Mouse (Mus musculus) heart, embryonic 12.5 days (tissue): ENCODE results near the gene Ccnc. TPM values are rescaled to one million over a fixed set of nuclear protein-coding genes. Genes with fewer than 3 reads are reported as not detected.
"Not testable (repeated sequence)": the region's sequence is repeated elsewhere in the genome, so short reads cannot be mapped to it uniquely, and the experiment has no call there.

Experiments
- ATAC-seq: fragments of 200-750 bp; cut with Nextera tagmentation; 2 replicates; pipeline ENCODE4 v1.8.0; 2017; ENCODE audit warnings: moderate TSS enrichment, moderate library complexity; ENCODE audit not compliant: insufficient number of reproducible peaks, low FRiP score
- H3K27ac ChIP-seq: fragments of 300-500 bp; sonication (generic); 2 replicates; pipeline ENCODE4 v1.5.1; 2016; ENCODE audit warnings: mild to moderate bottlenecking, moderate library complexity; ENCODE audit not compliant: poor library complexity, severe bottlenecking
- H3K27me3 ChIP-seq: fragments of 300-500 bp; sonication (generic); replicated peaks from 2 replicates; pipeline ENCODE4 v1.6.1; 2016; ENCODE audit warnings: mild to moderate bottlenecking, moderate library complexity
- H3K36me3 ChIP-seq: fragments of 300-500 bp; sonication (generic); 2 replicates; pipeline ENCODE4 v1.6.1; 2016; ENCODE audit warnings: mild to moderate bottlenecking, moderate library complexity
- H3K4me1 ChIP-seq: fragments of 300-500 bp; sonication (generic); replicated peaks from 2 replicates; pipeline ENCODE4 v1.6.1; 2016; ENCODE audit warnings: mild to moderate bottlenecking
- H3K4me2 ChIP-seq: fragments of 300-500 bp; sonication (generic); 2 replicates; pipeline ENCODE4 v1.6.1; 2016; ENCODE audit warnings: mild to moderate bottlenecking, moderate library complexity
- H3K4me3 ChIP-seq: fragments of 300-500 bp; sonication (generic); 2 replicates; pipeline ENCODE4 v1.5.1; 2016; ENCODE audit warnings: mild to moderate bottlenecking
- H3K9ac ChIP-seq: fragments of 300-500 bp; sonication (generic); 2 replicates; pipeline ENCODE4 v1.6.1; 2016; ENCODE audit warnings: mild to moderate bottlenecking, moderate library complexity
- H3K9me3 ChIP-seq: fragments of 300-500 bp; sonication (generic); replicated peaks from 2 replicates; pipeline ENCODE4 v1.6.1; 2016; ENCODE audit warnings: mild to moderate bottlenecking, moderate library complexity
- WGBS: fragments of 180-500 bp; shearing (Covaris S2); methylation state at CpG from one replicate; pipeline ENCODE4 v1.1.7; 2016; 5-methylcytosine and 5-hydroxymethylcytosine counted together
- polyA plus RNA-seq: library from polyadenylated mRNA; unstranded; fragments of >200 nt; fragmentation: Nextera tagmentation; extraction: Ambion mirVana; gene quantifications from 2 replicates; pipeline ENCODE4 v1.2.1, GENCODE M21; 2016

Ccnc gene
- polyA plus RNA-seq, 1 experiment from 2014 or later: 30.5 TPM

DNA sequence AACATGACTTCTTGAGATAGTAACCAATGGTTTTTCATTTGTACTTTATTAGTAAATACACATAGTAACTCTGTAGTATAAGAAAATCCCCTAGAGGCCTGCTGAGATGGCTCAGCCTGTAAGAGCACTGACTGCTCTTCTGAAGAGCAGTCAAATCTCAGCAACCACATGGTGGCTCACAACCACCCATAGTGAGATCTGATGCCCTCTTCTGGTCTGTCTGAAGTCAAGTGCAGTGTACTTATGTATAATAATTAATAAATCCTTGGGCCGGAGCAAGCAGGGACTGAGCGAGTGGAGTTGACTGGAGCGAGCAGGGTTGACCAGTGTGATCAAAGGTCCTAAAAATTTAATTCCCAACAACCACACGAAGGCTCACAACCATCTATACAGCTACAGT, 11.7 kb downstream of the Ccnc start:
- Histone ChIP-seq H3K4me1 (no peaks in the 10 kb centered on the region), H3K27me3 (no peaks in the 10 kb centered on the region), H3K36me3 (peaks cover 20% of the 10 kb centered on the region), H3K9me3 (no peaks in the 10 kb centered on the region), H3K27ac (no peak overlapping the region), H3K4me2 (no peak overlapping the region), H3K4me3 (no peak overlapping the region), H3K9ac (no peak overlapping the region)
- WGBS: 89% methylated on average over 4 of the region's 4 CpGs
- no peak for ATAC-seq

DNA sequence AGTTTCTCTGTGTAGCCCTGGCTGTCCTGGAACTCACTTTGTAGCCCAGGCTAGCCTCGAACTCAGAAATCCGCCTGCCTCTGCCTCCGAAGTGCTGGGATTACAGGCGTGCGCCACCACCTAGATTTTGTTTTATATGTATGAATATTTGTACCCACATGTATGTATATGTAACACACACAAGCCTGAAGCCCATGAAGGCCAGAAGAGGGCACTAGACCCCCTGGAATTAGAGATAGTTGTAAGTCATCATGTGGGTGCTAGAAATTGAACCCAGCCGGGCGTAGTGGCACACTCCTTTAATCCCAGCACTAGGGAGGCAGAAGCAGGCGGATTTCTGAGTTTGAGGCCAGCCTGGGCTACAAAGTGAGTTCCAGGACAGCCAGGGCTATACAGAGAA, 16.6 kb downstream of the Ccnc start:
- not testable (repeated sequence) for H3K27me3 ChIP-seq, H3K4me1 ChIP-seq, H3K4me2 ChIP-seq, ATAC-seq, H3K27ac ChIP-seq, H3K9me3 ChIP-seq, H3K4me3 ChIP-seq, H3K9ac ChIP-seq
- 93% methylated on average over 8 of the region's 8 CpGs for WGBS
- peaks cover 27% of the 10 kb centered on the region for H3K36me3 ChIP-seq

DNA sequence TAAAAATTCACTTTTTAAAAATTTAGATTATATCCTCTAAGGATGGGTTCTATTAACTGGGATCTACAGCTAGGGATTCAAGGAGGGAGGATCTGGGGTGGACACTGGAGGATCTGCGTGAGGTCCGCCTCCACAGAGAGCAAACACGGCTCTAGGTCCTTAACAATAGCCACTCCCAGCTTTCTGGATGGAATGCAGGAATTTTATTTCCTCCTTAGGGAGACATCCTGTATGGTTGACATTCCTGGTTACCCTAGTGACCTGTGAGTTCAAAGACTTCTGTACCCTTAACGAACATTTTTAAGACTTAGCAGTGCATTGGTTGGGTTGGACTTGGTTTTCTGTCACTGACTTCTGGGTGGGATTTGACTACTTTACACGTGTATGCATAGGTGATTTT, 18.2 kb downstream of the Ccnc start:
- H3K9me3 ChIP-seq: no peaks in the 10 kb centered on the region
- H3K9ac ChIP-seq: no peak overlapping the region
- H3K36me3 ChIP-seq: peaks cover 24% of the 10 kb centered on the region
- 74% methylated on average over 5 of the region's 5 CpGs for whole genome bisulfite sequencing
- no peaks in the 10 kb centered on the region for H3K4me1 ChIP-seq
- H3K27ac ChIP-seq: no peak overlapping the region
- H3K27me3 ChIP-seq: no peaks in the 10 kb centered on the region
- no peak for ATAC-seq
- no peak overlapping the region for H3K4me2 ChIP-seq
- no peak overlapping the region for H3K4me3 ChIP-seq

DNA sequence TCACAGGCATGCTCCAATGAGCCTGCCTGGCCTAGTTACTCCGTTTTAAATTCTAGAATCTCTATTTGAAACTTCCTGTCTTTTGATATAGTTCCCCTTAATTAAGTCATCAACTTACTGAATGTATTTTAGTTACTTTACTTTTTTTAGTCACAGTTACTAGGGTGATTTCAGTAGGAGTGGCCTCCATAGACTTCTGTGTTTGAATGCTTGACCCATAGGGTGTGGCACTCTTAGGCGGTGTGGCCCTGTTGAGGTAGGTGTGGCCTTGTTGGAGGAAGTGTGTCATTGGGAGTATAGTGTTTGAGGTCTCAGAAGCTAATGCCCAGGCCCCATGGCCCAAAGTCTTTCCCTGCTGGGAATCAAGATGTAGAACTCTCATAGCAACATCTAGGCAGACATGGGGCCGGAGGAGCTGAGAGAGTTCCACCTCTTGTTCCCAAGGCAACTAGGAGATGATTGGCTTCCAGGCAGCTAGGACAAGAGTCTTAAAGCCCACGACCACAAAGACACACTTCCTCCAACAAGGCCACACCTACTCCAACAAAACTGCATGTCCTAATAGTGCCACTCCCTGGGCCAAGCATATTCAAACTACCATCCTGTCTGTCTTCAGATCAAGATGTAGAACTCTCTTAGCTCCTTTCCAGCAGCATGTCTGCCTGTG, 27.8 kb downstream of the Ccnc start:
- H3K9me3 ChIP-seq: no peaks in the 10 kb centered on the region
- 68% methylated on average over 4 of the region's 4 CpGs for WGBS

DNA sequence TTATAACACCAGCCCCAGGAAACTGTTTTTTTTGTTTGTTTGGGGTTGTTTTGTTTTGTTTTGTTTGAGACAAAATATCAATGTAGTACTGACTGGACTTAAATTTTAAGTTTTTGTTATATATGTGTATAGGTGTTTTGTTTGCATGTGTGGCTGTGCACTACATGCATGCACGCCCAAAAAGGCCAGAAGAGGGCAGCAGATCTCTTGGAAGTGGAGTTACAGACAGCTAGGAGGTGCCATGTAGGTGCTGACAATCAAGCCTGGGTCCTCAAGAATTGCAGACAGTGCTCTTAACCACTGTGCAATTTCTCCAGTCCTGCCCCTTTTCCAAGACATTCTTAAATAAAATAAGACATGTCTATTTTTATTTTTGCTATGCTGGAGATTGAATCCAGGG, 31.4 kb downstream of the Ccnc start:
- peaks cover 19% of the 10 kb centered on the region for H3K36me3 ChIP-seq
- no peaks in the 10 kb centered on the region for H3K9me3 ChIP-seq
- ATAC-seq: no peak
- no peaks in the 10 kb centered on the region for H3K27me3 ChIP-seq
- H3K4me3 ChIP-seq: no peak overlapping the region
- WGBS: 53% methylated on average over 1 of the region's 1 CpGs
- no peak overlapping the region for H3K4me2 ChIP-seq
- no peak overlapping the region for H3K9ac ChIP-seq
- H3K4me1 ChIP-seq: peaks cover 4% of the 10 kb centered on the region
- H3K27ac ChIP-seq: no peak overlapping the region

More for the DNA sequence above, 27.8 kb downstream of the Ccnc start:
- no peak overlapping the region for H3K27ac ChIP-seq
- H3K4me2 ChIP-seq: no peak overlapping the region
- H3K4me3 ChIP-seq: no peak overlapping the region
- ATAC-seq: no peak
- H3K36me3 ChIP-seq: peaks cover 20% of the 10 kb centered on the region
- H3K9ac ChIP-seq: no peak overlapping the region
- no peaks in the 10 kb centered on the region for H3K4me1 ChIP-seq
- no peaks in the 10 kb centered on the region for H3K27me3 ChIP-seq

DNA sequence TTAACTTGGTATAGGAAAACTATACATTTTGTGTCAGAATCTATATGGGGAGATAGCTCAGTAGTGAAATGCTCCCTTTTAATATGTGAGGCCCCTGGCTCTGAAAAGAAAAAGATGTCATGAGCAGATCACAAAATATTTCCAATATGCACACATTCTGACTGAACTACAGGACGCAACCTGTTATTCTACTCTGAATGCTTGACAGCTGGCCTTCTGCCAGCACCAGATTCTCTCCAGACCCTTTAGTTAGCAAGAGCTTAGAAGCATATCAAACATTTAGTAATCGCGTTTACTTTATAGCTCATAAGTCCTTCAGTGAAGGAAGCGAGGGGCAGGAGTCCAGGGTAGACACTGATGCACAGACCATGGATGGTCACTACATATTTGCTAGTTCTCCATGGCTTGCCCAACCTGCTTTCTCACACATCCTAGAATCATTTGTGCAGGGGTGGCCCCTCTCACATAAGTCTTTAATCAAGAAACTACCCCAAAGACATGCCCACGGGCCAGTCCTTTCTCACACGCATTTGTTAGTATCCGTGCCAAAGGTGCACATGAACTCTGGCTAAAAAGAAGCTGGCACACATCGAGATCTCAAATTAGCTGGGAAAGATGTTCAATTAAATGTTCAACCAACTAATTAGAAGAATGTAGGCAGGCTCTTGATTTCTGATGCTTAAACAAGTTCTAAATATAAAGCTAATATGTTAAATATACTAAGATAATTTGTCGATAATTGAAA, 34.1 kb downstream of the Ccnc start:
- no peaks in the 10 kb centered on the region for H3K27me3 ChIP-seq
- no peak overlapping the region for H3K27ac ChIP-seq
- no peak overlapping the region for H3K9ac ChIP-seq
- no peak overlapping the region for H3K4me2 ChIP-seq
- no peaks in the 10 kb centered on the region for H3K9me3 ChIP-seq
- no peak overlapping the region for H3K4me3 ChIP-seq
- no peak for ATAC-seq
- 76% methylated on average over 9 of the region's 9 CpGs for WGBS
- peaks cover 4% of the 10 kb centered on the region for H3K4me1 ChIP-seq
- H3K36me3 ChIP-seq: peaks cover 19% of the 10 kb centered on the region

DNA sequence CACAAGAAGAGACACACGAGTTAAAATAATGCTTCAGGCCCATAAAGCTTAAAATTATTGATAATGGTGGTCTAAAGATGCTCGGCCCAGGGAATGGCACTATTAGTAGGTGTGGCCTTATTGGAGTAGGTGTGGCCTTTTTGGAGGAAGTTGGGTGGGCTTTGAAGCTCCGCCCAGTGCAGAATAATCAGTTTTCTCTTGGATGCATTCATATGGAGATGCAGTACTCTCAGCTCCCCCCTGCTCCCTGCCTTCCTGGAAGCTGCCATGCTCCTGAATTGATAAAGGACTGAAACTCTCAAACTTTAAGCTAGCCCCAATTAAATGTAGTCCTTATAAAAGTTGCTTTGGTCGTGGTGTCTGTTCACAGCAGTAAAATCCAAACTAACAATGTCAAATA, 36.3 kb downstream of the Ccnc start:
- H3K36me3 ChIP-seq: peaks cover 9% of the 10 kb centered on the region
- no peaks in the 10 kb centered on the region for H3K9me3 ChIP-seq
- H3K27ac ChIP-seq: no peak overlapping the region
- no peak overlapping the region for H3K9ac ChIP-seq
- no peak overlapping the region for H3K4me3 ChIP-seq
- H3K4me1 ChIP-seq: peaks cover 4% of the 10 kb centered on the region
- H3K4me2 ChIP-seq: no peak overlapping the region
- 68% methylated on average over 4 of the region's 4 CpGs for WGBS
- H3K27me3 ChIP-seq: no peaks in the 10 kb centered on the region
- ATAC-seq: no peak

DNA sequence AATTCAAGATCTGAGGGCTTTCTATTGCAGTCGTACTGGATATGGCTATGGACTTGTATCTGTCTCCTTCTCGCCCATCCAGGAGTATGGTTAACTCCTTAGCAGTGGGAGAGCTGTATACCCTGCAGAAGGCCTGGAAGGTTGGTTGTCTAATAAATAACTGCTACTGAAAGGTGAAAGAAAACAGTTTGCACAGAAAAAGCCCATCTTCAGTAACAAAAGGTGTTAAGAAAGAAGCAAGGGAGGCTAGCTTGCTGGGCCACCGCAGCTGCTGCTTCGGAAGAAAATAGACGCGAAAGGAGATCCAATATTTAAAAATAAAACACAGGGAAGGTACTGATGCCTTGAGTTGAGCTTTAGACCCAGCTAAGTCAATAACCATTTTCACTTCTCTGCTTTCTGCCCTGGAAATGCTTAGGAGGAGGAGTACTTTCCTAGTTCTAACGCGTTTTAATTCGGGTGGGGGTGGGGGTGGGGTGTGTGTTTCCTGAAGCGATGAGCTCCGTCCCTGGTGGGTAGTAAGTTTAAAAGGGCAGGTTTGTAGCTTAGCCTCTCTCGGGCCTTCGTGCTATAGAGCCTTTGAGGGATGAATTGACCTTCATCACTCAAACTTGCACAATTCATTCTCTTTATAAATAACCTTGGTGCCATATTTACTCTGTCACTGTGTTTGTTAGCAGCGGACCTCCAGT, 38.8 kb downstream of the Ccnc start:
- Histone ChIP-seq H3K4me1 (peaks cover 4% of the 10 kb centered on the region), H3K4me3 (peak overlapping the region; percentile 80), H3K36me3 (0 out of 2 replicates have a peak, but pooled peaks cover 2% of the 10 kb centered on the region), H3K27me3 (no peaks in the 10 kb centered on the region), H3K9me3 (no peaks in the 10 kb centered on the region), H3K4me2 (peak overlapping the region; percentile 84), H3K27ac (0 out of 2 replicates have a peak overlapping the region, but pooled peaks have one; percentile 24), H3K9ac (peak overlapping the region; percentile 77)
- 21% methylated on average over 14 of the region's 14 CpGs for WGBS
- no peak for ATAC-seq

DNA sequence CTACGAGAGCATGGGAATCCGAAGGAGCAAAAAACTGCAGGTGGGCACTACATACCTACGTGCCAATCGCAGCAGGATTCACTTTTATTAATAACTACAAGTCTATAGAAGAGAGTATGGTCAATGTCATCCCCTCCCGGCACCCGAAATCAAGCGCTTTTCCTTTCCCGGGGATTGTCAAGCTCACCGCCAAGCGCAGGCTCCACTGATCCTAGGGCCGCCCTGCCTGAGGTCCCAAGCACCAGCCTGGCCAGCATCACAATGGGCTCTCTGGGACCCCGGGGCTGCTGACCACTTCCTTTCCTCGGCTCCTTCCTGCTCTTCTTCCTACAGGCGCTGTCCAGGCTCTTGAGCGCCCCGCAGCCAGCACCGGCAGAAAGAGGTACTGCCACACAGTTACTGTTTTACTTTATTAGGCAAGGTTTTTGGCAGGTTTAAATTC, 39.4 kb downstream of the Ccnc start, which contains the start of the genes Usp45 and Tstd3:
Usp45 (plus strand) TSS at position 294 of the 442 bp plus-strand sequence.
Tstd3 (minus strand) TSS at position 350 of the 442 bp plus-strand sequence.
- WGBS: 2% methylated on average over 17 of the region's 17 CpGs
- peak; percentile 89 for ATAC-seq

DNA sequence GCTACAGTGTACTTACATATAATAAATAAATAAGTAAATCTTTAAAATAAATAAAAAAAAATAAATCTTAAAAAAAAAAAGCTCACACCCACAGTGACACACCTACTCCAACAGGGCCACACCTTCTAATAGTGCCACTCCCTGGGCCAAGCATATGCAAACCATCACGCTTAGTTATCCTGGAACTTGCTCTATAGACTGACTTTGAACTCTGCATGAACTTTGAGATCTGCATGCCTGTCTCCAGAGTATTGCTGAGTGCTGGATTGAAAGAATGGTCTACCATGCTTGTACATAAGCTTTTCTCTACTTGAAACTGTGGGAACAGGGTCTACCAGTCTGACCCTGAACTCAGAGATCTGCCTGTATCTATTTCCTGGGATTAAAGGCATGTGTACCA, 43.6 kb downstream of the Ccnc start:
- no peaks in the 10 kb centered on the region for H3K4me1 ChIP-seq
- H3K9ac ChIP-seq: no peak overlapping the region
- H3K27ac ChIP-seq: no peak overlapping the region
- no peaks in the 10 kb centered on the region for H3K27me3 ChIP-seq
- no peak for ATAC-seq
- no peak overlapping the region for H3K4me2 ChIP-seq
- no peaks in the 10 kb centered on the region for H3K36me3 ChIP-seq
- 78% methylated on average over 1 of the region's 1 CpGs for WGBS
- no peaks in the 10 kb centered on the region for H3K9me3 ChIP-seq
- no peak overlapping the region for H3K4me3 ChIP-seq

More for the DNA sequence above, 39.4 kb downstream of the Ccnc start, which contains the start of the genes Usp45 and Tstd3:
- Histone ChIP-seq H3K27ac (0 out of 2 replicates have a peak within 1 kb of the TSS, but pooled peaks have one; percentile 24), H3K4me2 (peak within 1 kb of the TSS; percentile 84), H3K4me1 (no peaks in the 10 kb centered on the region), H3K27me3 (no peaks in the 10 kb centered on the region), H3K36me3 (0 out of 2 replicates have a peak, but pooled peaks cover 2% of the 10 kb centered on the region), H3K9ac (peak within 1 kb of the TSS; percentile 77), H3K4me3 (peak within 1 kb of the TSS; percentile 80), H3K9me3 (no peaks in the 10 kb centered on the region)

DNA sequence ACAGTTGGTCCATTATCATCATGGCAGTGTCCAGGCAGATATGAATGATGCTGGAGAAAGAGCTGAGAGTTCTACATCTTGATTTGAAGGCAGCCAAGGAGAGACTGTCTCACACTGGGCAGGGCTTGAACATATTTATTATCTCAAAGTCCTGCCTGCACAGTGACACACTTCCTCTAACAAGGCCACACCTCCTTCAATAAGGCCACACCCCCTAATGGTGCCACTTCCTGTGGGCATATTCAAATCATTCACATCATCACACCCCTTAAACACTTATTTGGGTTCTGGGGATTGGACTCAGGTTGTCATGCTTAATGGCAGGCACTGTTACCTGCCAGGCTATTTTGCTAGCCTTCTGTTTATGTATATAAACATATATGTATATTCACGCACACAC, 44.8 kb downstream of the Ccnc start:
- H3K4me2 ChIP-seq: no peak overlapping the region
- WGBS: 93% methylated on average over 1 of the region's 1 CpGs
- H3K4me1 ChIP-seq: peaks cover 2% of the 10 kb centered on the region; the same call in 1 of the 2 replicates

More for the DNA sequence above, 44.8 kb downstream of the Ccnc start:
- Histone ChIP-seq H3K4me3 (no peak overlapping the region), H3K36me3 (no peaks in the 10 kb centered on the region), H3K27ac (no peak overlapping the region), H3K9me3 (no peaks in the 10 kb centered on the region), H3K27me3 (no peaks in the 10 kb centered on the region), H3K9ac (no peak overlapping the region)
- ATAC-seq: no peak
